Mouse (Mus musculus) embryonic facial prominence, embryonic 11.5 days (tissue): ENCODE results near the gene Tns3. TPM values are rescaled to one million over a fixed set of nuclear protein-coding genes. Genes with fewer than 3 reads are reported as not detected.

ENCODE experiments used
- ATAC-seq: fragments of 200-750 bp; cut with Nextera tagmentation; replicated peaks from 2 replicates; pipeline ENCODE4 v1.8.0; 2017; ENCODE audit warnings: low read depth; ENCODE audit not compliant: insufficient number of reproducible peaks, low FRiP score, low TSS enrichment
- DNase-seq: peaks from one replicate; pipeline ENCODE4 v3.0.0-alpha.2; 2015; ENCODE audit warnings: low spot score
- H3K27ac ChIP-seq: fragments of 300-500 bp; sonication (generic); replicated peaks from 2 replicates; pipeline ENCODE4 v1.5.1; 2014; ENCODE audit warnings: mild to moderate bottlenecking, low read depth, low read length, control low read depth
- H3K27me3 ChIP-seq: fragments of 300-500 bp; sonication (generic); 2 replicates; pipeline ENCODE4 v1.6.1; 2014; ENCODE audit warnings: mild to moderate bottlenecking, low read length, moderate library complexity, mixed read lengths; ENCODE audit not compliant: control insufficient read depth, insufficient read depth
- H3K36me3 ChIP-seq: fragments of 300-500 bp; sonication (generic); replicated peaks from 2 replicates; pipeline ENCODE4 v1.6.1; 2014; ENCODE audit warnings: low read depth, mild to moderate bottlenecking, low read length, moderate library complexity, mixed read lengths; ENCODE audit not compliant: control insufficient read depth, insufficient read depth
- H3K4me1 ChIP-seq: fragments of 300-500 bp; sonication (generic); 2 replicates; pipeline ENCODE4 v1.6.1; 2014; ENCODE audit warnings: low read length, mixed read lengths; ENCODE audit not compliant: control insufficient read depth, insufficient read depth
- H3K4me2 ChIP-seq: fragments of 300-500 bp; sonication (generic); 2 replicates; pipeline ENCODE4 v1.6.1; 2014; ENCODE audit warnings: low read depth, mild to moderate bottlenecking, control low read depth, low read length, moderate library complexity
- H3K4me3 ChIP-seq: fragments of 300-500 bp; sonication (generic); 2 replicates; pipeline ENCODE4 v1.5.1; 2014; ENCODE audit warnings: low read depth, low read length, control low read depth
- H3K9ac ChIP-seq: fragments of 300-500 bp; sonication (generic); replicated peaks from 2 replicates; pipeline ENCODE4 v1.6.1; 2014; ENCODE audit warnings: mild to moderate bottlenecking, control low read depth, low read length
- H3K9me3 ChIP-seq: fragments of 300-500 bp; sonication (generic); replicated peaks from 2 replicates; pipeline ENCODE4 v1.6.1; 2016; ENCODE audit warnings: mild to moderate bottlenecking, low read length, inconsistent platforms, mixed read lengths; ENCODE audit not compliant: control insufficient read depth
- WGBS: fragments of 180-500 bp; shearing (Covaris S2); extraction: QIAGEN DNeasy Blood & Tissue Kit; methylation state at CpG from one replicate; pipeline ENCODE4 v1.1.7; 2014; 5-methylcytosine and 5-hydroxymethylcytosine counted together
- polyA plus RNA-seq: library from polyadenylated mRNA; unstranded; fragments of >200 nt; fragmentation: Nextera tagmentation; extraction: Ambion mirVana; gene quantifications from 2 replicates; pipeline ENCODE4 v1.2.1, GENCODE M21; 2014

Tns3 gene
- polyA plus RNA-seq, 1 experiment from 2014 or later, result 14.9 TPM

DNA sequence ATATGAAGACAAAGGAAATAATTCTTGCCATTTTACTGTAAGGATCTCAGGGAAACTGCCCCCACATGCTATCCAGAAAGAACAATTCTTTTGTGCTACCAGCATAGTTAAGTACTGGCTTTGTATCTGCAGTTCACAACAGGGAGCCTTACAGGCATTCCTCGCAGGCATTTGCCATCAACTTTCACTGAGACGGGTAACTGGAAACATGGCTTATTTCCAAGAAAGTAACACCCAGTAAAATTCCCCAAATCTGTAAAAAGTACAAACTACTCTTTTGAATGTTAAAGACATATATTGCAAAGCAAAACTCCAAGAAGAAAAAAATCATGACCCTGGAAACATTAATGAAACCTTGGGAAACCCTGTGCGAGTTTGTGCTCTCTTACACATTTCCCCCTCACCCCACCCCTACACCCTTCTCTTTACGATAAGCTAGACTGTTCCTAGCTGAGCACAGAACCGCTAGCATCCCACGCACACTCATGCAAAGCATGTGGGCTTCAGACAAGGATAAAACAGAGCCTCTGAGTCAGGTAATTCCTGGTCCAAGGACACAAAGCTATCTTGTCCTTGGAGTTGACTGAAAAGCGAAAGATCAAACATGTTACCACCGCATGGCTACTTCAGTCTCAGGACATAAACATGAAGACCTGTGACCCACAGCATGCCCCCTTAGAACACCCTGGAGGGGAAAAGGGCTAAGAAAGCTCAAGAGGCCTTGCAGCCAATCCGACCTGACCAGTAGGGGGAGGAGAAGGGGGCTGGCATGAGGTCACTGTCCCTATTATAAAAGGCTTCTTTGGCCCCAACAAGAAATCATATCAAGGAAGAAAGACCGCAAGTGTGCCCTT is 11.3 kb downstream of the Tns3 start:
- Histone ChIP-seq H3K27me3 (no peaks in the 10 kb centered on the region), H3K36me3 (no peaks in the 10 kb centered on the region), H3K4me1 (peaks cover 4% of the 10 kb centered on the region), H3K4me2 (no peak overlapping the region), H3K9ac (no peak overlapping the region), H3K4me3 (no peak overlapping the region), H3K27ac (no peak overlapping the region), H3K9me3 (no peaks in the 10 kb centered on the region)
- ATAC-seq, result no peak
- WGBS, result 48% methylated on average over 10 of the region's 10 CpGs
- DNase-seq, result no peak

DNA sequence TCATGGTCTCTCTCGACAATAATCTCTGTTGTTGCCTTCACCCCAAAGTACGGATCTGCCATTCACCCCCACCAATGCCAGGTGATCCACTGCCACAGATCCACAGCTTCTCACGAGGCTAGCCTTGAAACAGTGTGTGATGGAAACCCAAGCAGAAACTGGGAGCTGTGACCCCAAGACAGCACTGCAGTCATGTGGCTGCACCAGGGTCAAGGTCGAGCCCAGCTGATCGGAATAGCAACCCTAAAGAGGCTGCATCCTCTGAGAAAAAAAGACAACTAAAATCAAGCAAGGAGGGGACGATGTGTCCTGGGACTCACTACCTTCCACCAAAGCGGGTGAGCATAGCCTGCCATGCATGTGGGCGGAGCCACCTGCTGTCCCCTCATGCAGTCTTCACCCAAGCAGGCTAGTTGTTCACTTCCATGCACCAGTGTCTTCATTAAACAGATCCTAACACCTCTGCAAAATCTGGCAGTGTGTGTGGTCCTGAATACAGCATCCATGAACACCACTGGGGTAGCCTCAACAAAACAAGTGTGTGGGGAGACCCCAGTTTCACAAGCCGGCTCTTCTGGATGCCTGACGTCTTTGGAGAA is 12.1 kb downstream of the Tns3 start:
- DNase-seq, result no peak
- WGBS, result 77% methylated on average over 10 of the region's 10 CpGs
- Histone ChIP-seq H3K9me3 (no peaks in the 10 kb centered on the region), H3K4me3 (no peak overlapping the region), H3K4me1 (peaks cover 4% of the 10 kb centered on the region), H3K27me3 (no peaks in the 10 kb centered on the region), H3K36me3 (no peaks in the 10 kb centered on the region), H3K9ac (no peak overlapping the region), H3K27ac (no peak overlapping the region), H3K4me2 (no peak overlapping the region)
- ATAC-seq, result no peak

- no peak overlapping the region for H3K4me2 ChIP-seq
- H3K27ac ChIP-seq, result no peak overlapping the region
- DNase-seq (no peak), ATAC-seq (no peak)
- H3K9me3 ChIP-seq, result no peaks in the 10 kb centered on the region
- H3K36me3 ChIP-seq, result no peaks in the 10 kb centered on the region
- H3K9ac ChIP-seq, result no peak overlapping the region
- WGBS, result 87% methylated on average over 10 of the region's 10 CpGs
- no peaks in the 10 kb centered on the region for H3K27me3 ChIP-seq
- H3K4me3 ChIP-seq, result no peak overlapping the region
- peaks cover 3% of the 10 kb centered on the region for H3K4me1 ChIP-seq
These were observed 12.8 kb downstream of the Tns3 start for GRCm38 (mm10) chr11:8651448-8652035.

- no peaks in the 10 kb centered on the region; the same call in 1 of the 2 replicates for H3K4me1 ChIP-seq
- WGBS, result 87% methylated on average over 3 of the region's 3 CpGs
- no peak overlapping the region for H3K9ac ChIP-seq
- no peak for DNase-seq
- no peak overlapping the region for H3K27ac ChIP-seq
- no peak overlapping the region for H3K4me3 ChIP-seq
- no peak overlapping the region for H3K4me2 ChIP-seq
- ATAC-seq, result no peak
- no peaks in the 10 kb centered on the region for H3K36me3 ChIP-seq
- H3K27me3 ChIP-seq, result no peaks in the 10 kb centered on the region
- H3K9me3 ChIP-seq, result no peaks in the 10 kb centered on the region
These were observed 18.7 kb downstream of the Tns3 start for GRCm38 (mm10) chr11:8645609-8646008.

DNA sequence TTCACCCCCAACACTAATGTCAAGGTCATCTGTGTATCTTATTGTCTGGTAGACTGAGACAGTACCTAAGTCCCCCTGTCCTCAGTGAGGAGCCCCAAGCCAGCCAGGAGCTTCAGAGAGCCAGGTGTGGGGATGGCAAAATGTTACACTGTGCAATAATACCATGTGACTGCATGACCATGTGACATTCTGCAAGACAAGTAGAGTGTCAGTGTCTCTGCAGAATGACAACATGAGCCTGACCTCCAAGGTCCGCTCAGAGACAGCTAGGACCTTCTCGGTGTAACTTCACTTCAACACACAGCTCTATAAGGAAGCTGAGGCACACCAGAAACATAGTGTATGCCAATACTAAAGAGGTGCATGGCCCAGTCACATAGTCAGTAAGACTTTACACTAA is 20.1 kb downstream of the Tns3 start:
- DNase-seq (no peak), ATAC-seq (no peak)
- no peak overlapping the region for H3K4me3 ChIP-seq
- H3K27ac ChIP-seq, result no peak overlapping the region
- 89% methylated on average over 2 of the region's 2 CpGs for WGBS
- H3K9ac ChIP-seq, result no peak overlapping the region
- H3K4me1 ChIP-seq, result no peaks in the 10 kb centered on the region
- H3K36me3 ChIP-seq, result no peaks in the 10 kb centered on the region
- no peak overlapping the region for H3K4me2 ChIP-seq
- H3K9me3 ChIP-seq, result no peaks in the 10 kb centered on the region
- H3K27me3 ChIP-seq, result no peaks in the 10 kb centered on the region

DNA sequence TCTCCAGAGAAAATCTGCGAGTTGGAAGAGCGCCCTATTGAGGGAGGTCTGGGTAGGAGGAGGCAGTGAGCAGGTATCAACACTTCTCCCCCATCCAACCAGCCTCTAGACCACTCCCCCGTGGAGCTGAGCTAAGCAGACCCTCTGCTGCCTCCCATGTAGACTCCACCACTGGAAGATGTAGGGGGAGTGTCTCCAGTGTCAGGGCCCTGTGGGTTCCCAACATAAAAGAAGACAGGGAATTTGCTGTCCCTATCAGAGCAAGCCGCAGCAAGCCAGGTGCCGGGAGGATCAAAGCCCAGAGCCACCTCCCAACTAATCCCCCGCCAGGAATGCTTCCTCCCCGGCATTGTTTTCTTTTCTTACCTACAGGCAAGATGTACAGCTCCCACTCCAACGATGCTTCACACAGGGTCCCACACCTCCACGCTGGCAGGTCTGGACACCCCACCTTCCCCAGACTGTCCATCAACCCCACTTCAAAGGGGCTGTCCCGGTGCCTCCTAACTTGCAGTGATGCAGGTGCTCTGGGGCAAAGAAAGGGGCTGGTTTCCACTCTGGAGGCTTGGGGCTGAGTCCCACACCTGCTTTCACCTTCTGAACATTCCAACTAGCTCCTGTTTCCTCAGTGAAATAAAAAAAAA is 22.6 kb downstream of the Tns3 start:
- Histone ChIP-seq H3K27ac (no peak overlapping the region), H3K36me3 (no peaks in the 10 kb centered on the region), H3K9ac (no peak overlapping the region), H3K4me2 (no peak overlapping the region), H3K27me3 (no peaks in the 10 kb centered on the region), H3K4me3 (no peak overlapping the region), H3K9me3 (no peaks in the 10 kb centered on the region), H3K4me1 (no peaks in the 10 kb centered on the region)
- DNase-seq, result peak; percentile 61
- ATAC-seq, result peak; percentile 61
- 34% methylated on average over 10 of the region's 10 CpGs for WGBS

- no peaks in the 10 kb centered on the region for H3K36me3 ChIP-seq
- no peaks in the 10 kb centered on the region for H3K9me3 ChIP-seq
- H3K4me2 ChIP-seq, result no peak overlapping the region
- 93% methylated on average over 16 of the region's 16 CpGs for WGBS
- H3K27ac ChIP-seq, result no peak overlapping the region
- ATAC-seq (no peak), DNase-seq (no peak)
- no peaks in the 10 kb centered on the region for H3K4me1 ChIP-seq
- no peak overlapping the region for H3K4me3 ChIP-seq
- H3K9ac ChIP-seq, result no peak overlapping the region
- H3K27me3 ChIP-seq, result no peaks in the 10 kb centered on the region
These were observed 24.6 kb downstream of the Tns3 start for GRCm38 (mm10) chr11:8639726-8640125.
